Mouse (Mus musculus): ENCODE measurements around the gene Sergef.

GRCm38 (mm10) chr7:46638889-46639691, 517 bp downstream of the Sergef start:
- TF ChIP-seq CTCF (IDR thresholded peaks at IDR 0.05; ENCODE audit: low read depth, low read length) = no peak
- TF ChIP-seq POLR2A (IDR thresholded peaks at IDR 0.05; ENCODE audit: borderline replicate concordance, low read depth, low read length) = no peak
